Mouse (Mus musculus) embryonic facial prominence, embryonic 11.5 days (tissue): ENCODE results near the gene Mob3a. TPM values are rescaled to one million over a fixed set of nuclear protein-coding genes. Genes with fewer than 3 reads are reported as not detected.
"Not testable (repeated sequence)": the region's sequence is repeated elsewhere in the genome, so short reads cannot be mapped to it uniquely, and the experiment has no call there.

Experiments used
- ATAC-seq: fragments of 200-750 bp; cut with Nextera tagmentation; replicated peaks from 2 replicates; pipeline ENCODE4 v1.8.0; 2017; ENCODE audit warnings: low read depth; ENCODE audit not compliant: insufficient number of reproducible peaks, low FRiP score, low TSS enrichment
- DNase-seq: peaks from one replicate; pipeline ENCODE4 v3.0.0-alpha.2; 2015; ENCODE audit warnings: low spot score
- H3K27ac ChIP-seq: fragments of 300-500 bp; sonication (generic); replicated peaks from 2 replicates; pipeline ENCODE4 v1.5.1; 2014; ENCODE audit warnings: mild to moderate bottlenecking, low read depth, low read length, control low read depth
- H3K27me3 ChIP-seq: fragments of 300-500 bp; sonication (generic); 2 replicates; pipeline ENCODE4 v1.6.1; 2014; ENCODE audit warnings: mild to moderate bottlenecking, low read length, moderate library complexity, mixed read lengths; ENCODE audit not compliant: control insufficient read depth, insufficient read depth
- H3K36me3 ChIP-seq: fragments of 300-500 bp; sonication (generic); replicated peaks from 2 replicates; pipeline ENCODE4 v1.6.1; 2014; ENCODE audit warnings: low read depth, mild to moderate bottlenecking, low read length, moderate library complexity, mixed read lengths; ENCODE audit not compliant: control insufficient read depth, insufficient read depth
- H3K4me1 ChIP-seq: fragments of 300-500 bp; sonication (generic); 2 replicates; pipeline ENCODE4 v1.6.1; 2014; ENCODE audit warnings: low read length, mixed read lengths; ENCODE audit not compliant: control insufficient read depth, insufficient read depth
- H3K4me2 ChIP-seq: fragments of 300-500 bp; sonication (generic); 2 replicates; pipeline ENCODE4 v1.6.1; 2014; ENCODE audit warnings: low read depth, mild to moderate bottlenecking, control low read depth, low read length, moderate library complexity
- H3K4me3 ChIP-seq: fragments of 300-500 bp; sonication (generic); 2 replicates; pipeline ENCODE4 v1.5.1; 2014; ENCODE audit warnings: low read depth, low read length, control low read depth
- H3K9ac ChIP-seq: fragments of 300-500 bp; sonication (generic); replicated peaks from 2 replicates; pipeline ENCODE4 v1.6.1; 2014; ENCODE audit warnings: mild to moderate bottlenecking, control low read depth, low read length
- H3K9me3 ChIP-seq: fragments of 300-500 bp; sonication (generic); replicated peaks from 2 replicates; pipeline ENCODE4 v1.6.1; 2016; ENCODE audit warnings: mild to moderate bottlenecking, low read length, inconsistent platforms, mixed read lengths; ENCODE audit not compliant: control insufficient read depth
- WGBS: fragments of 180-500 bp; shearing (Covaris S2); extraction: QIAGEN DNeasy Blood & Tissue Kit; methylation state at CpG from one replicate; pipeline ENCODE4 v1.1.7; 2014; 5-methylcytosine and 5-hydroxymethylcytosine counted together
- polyA plus RNA-seq: library from polyadenylated mRNA; unstranded; fragments of >200 nt; fragmentation: Nextera tagmentation; extraction: Ambion mirVana; gene quantifications from 2 replicates; pipeline ENCODE4 v1.2.1, GENCODE M21; 2014

The Mob3a gene
- polyA plus RNA-seq, 1 experiment from 2014 or later, result 42.3 TPM

GRCm38 (mm10) chr10:80650392-80650791 is 51.4 kb downstream of the Mob3a start:
- WGBS, result 92% methylated on average over 10 of the region's 10 CpGs
- no peak for DNase-seq
- Histone ChIP-seq H3K4me2 (no peak overlapping the region), H3K27me3 (no peaks in the 10 kb centered on the region), H3K27ac (no peak overlapping the region), H3K4me3 (no peak overlapping the region), H3K36me3 (no peaks in the 10 kb centered on the region; the same call in 1 of the 2 replicates), H3K9me3 (no peaks in the 10 kb centered on the region), H3K9ac (no peak overlapping the region), H3K4me1 (peaks cover 2% of the 10 kb centered on the region; the same call in 1 of the 2 replicates)
- ATAC-seq, result no peak

GRCm38 (mm10) chr10:80649910-80650309 is 51.9 kb downstream of the Mob3a start:
- 86% methylated on average over 6 of the region's 6 CpGs for WGBS
- H3K9ac ChIP-seq, H3K27ac ChIP-seq, DNase-seq, H3K4me2 ChIP-seq, ATAC-seq, H3K4me1 ChIP-seq, H3K36me3 ChIP-seq, H3K27me3 ChIP-seq, H3K4me3 ChIP-seq, H3K9me3 ChIP-seq: not testable (repeated sequence)

GRCm38 (mm10) chr10:80646936-80647335 is 54.8 kb downstream of the Mob3a start:
- Histone ChIP-seq H3K4me2 (no peak overlapping the region), H3K27ac (no peak overlapping the region), H3K27me3 (no peaks in the 10 kb centered on the region), H3K9me3 (no peaks in the 10 kb centered on the region), H3K4me3 (no peak overlapping the region), H3K9ac (no peak overlapping the region), H3K36me3 (peaks cover 16% of the 10 kb centered on the region), H3K4me1 (no peaks in the 10 kb centered on the region)
- WGBS, result 90% methylated on average over 10 of the region's 10 CpGs
- DNase-seq (no peak), ATAC-seq (no peak)

- no peaks in the 10 kb centered on the region for H3K9me3 ChIP-seq
- no peak overlapping the region for H3K4me3 ChIP-seq
- no peak overlapping the region for H3K4me2 ChIP-seq
- DNase-seq (no peak), ATAC-seq (no peak)
- H3K27ac ChIP-seq, result no peak overlapping the region
- H3K4me1 ChIP-seq, result no peaks in the 10 kb centered on the region
- no peaks in the 10 kb centered on the region for H3K27me3 ChIP-seq
- no peak overlapping the region for H3K9ac ChIP-seq
- peaks cover 37% of the 10 kb centered on the region for H3K36me3 ChIP-seq
- 83% methylated on average over 6 of the region's 6 CpGs for WGBS
Observed at GRCm38 (mm10) chr10:80635345-80635744, 66.4 kb downstream of the Mob3a start.

Other genes with a start within 250 kb of the Mob3a start
- 0.22 and 0.43 TPM in 2 replicates for gene Onecut3, start 207.1 kb downstream of the Mob3a start, polyA plus RNA-seq
- gene Atp8b3, start 162.9 kb downstream of the Mob3a start, polyA plus RNA-seq, result 0.28 and 0.36 TPM in 2 replicates
- gene Rexo1, start 140.4 kb downstream of the Mob3a start, polyA plus RNA-seq, result 17.1 and 20.6 TPM in 2 replicates
- 4.5 and 5.5 TPM in 2 replicates for gene Klf16, start 124.7 kb downstream of the Mob3a start, polyA plus RNA-seq
- 94.8 and 111 TPM in 2 replicates for gene Abhd17a, start 111.6 kb downstream of the Mob3a start, polyA plus RNA-seq
- gene Scamp4, start 99.1 kb downstream of the Mob3a start, polyA plus RNA-seq, result 62.4 and 64.9 TPM in 2 replicates
- 5.7 and 5.8 TPM in 2 replicates for gene Adat3, start 99.1 kb downstream of the Mob3a start, polyA plus RNA-seq
- gene Gm49322, start 96.0 kb downstream of the Mob3a start, polyA plus RNA-seq, result 1.4 and 1.5 TPM in 2 replicates
- gene Csnk1g2, start 79.1 kb downstream of the Mob3a start, polyA plus RNA-seq, result 93.4 and 97.9 TPM in 2 replicates
- 53.5 and 56.3 TPM in 2 replicates for gene Btbd2, start 44.9 kb downstream of the Mob3a start, polyA plus RNA-seq
- gene Mknk2, start 23.9 kb downstream of the Mob3a start, polyA plus RNA-seq, result 63.7 and 67.0 TPM in 2 replicates
- 4.8 and 7.6 TPM in 2 replicates for gene Izumo4, start 207 bp upstream of the Mob3a start, polyA plus RNA-seq
- 57.6 and 61.0 TPM in 2 replicates for gene Ap3d1, start 40.3 kb upstream of the Mob3a start, polyA plus RNA-seq
- 13.8 and 16.6 TPM in 2 replicates for gene Dot1l, start 53.2 kb upstream of the Mob3a start, polyA plus RNA-seq
- gene Sf3a2, start 96.2 kb upstream of the Mob3a start, polyA plus RNA-seq, result 92.6 and 93.9 TPM in 2 replicates
- gene Plekhj1, start 96.6 kb upstream of the Mob3a start, polyA plus RNA-seq, result 119 and 137 TPM in 2 replicates
- not detected in 2 replicates for gene Amh, start 103.3 kb upstream of the Mob3a start, polyA plus RNA-seq
- gene Jsrp1, start 111.5 kb upstream of the Mob3a start, polyA plus RNA-seq, result 0.60 and 1.2 TPM in 2 replicates
- gene Oaz1, start 124.7 kb upstream of the Mob3a start, polyA plus RNA-seq, result 1,818 and 1,942 TPM in 2 replicates
- 0.49 and 0.67 TPM in 2 replicates for gene Lingo3, start 142.1 kb upstream of the Mob3a start, polyA plus RNA-seq
- 282 and 329 TPM in 2 replicates for gene Lsm7, start 153.2 kb upstream of the Mob3a start, polyA plus RNA-seq
- gene Sppl2b, start 153.3 kb upstream of the Mob3a start, polyA plus RNA-seq, result 17.1 and 19.7 TPM in 2 replicates
- gene Tmprss9, start 169.9 kb upstream of the Mob3a start, polyA plus RNA-seq, result 0.06 TPM in 2 replicates
- 266 and 347 TPM in 2 replicates for gene Timm13, start 199.0 kb upstream of the Mob3a start, polyA plus RNA-seq
- gene Lmnb2, start 216.3 kb upstream of the Mob3a start, polyA plus RNA-seq, result 18.4 and 19.4 TPM in 2 replicates
- 9.9 and 11.6 TPM in 2 replicates for gene Gadd45b, start 228.1 kb upstream of the Mob3a start, polyA plus RNA-seq